Mouse (Mus musculus) kidney, postnatal 10 days (tissue): Measurements from ENCODE around the gene Cinp.

Experiments used
- DNase-seq: peaks from one replicate; pipeline ENCODE4 v3.0.0; 2021; ENCODE audit warnings: mixed read lengths

Gene Cinp

DNA sequence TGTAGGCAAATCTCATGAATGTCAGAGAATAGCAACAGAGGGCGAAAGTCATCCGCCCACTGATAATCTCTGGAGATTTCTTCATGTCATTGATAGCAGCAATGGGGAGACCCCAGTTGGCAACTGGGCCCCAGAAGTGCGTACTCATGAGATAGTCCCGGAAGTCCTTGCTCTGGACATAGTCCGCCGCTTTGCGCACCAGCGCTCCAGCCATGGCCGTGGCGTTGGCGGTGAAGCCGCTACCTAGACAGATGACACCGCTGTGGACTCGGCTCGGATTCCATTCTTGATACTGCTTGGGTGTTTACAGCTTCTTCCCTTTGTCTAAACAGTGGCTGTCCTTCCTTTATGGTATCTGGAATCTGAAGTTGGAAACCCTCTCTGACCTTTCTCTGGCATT lies 30.3 kb downstream of the Cinp start:
- DNase-seq, result peak; percentile 35

DNA sequence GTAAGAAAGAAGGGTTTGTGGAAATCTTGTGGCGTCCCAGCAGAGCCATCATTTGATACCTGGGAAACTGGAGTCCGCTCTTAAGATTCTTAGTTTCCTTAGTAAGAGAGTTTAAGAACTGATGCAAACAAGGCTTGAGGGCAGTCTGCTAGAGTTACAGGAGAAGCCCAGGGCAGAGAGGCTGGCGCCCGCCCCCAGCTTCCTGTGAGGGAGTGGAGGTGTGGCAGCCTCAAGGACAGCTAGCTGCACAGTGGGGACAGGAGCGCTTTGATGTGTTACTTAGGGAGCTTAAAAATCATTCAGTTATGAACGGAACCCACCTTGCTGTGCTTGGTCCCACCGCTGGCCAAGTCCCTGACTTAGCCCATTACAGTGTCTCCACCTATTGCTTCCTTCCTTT lies 31.7 kb downstream of the Cinp start:
- DNase-seq, result no peak

- DNase-seq, result no peak
Observed at GRCm38 (mm10) chr12:110854786-110855737, 33.9 kb downstream of the Cinp start.

DNA sequence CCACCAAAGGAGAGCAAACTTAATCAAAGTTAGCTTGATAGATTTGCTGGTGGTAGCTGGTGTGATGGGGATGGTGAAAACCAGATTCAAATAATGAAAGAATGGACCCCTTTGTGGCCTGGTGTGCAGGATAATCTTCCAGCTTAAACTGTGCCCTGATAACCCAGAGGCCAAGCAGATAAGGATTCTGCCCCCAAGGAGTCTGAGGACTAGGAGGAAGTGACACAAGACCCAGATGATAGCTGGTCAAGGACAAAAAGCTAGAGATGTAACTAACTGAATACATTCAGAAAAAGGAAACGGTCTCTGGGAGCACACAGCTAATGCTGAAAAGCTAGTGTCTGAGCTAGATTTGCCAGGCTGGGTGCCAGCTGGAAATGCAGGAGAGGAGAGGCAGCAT lies 37.0 kb downstream of the Cinp start:
- DNase-seq, result no peak

- DNase-seq, result no peak
Observed at GRCm38 (mm10) chr12:110851414-110851813, 37.5 kb downstream of the Cinp start.

GRCm38 (mm10) chr12:110850929-110851256 lies 38.1 kb downstream of the Cinp start:
- DNase-seq, result no peak

GRCm38 (mm10) chr12:110850010-110850928 lies 38.7 kb downstream of the Cinp start, which contains the start of gene Zfp839:
Gene Zfp839, plus strand, starts transcription at chr12:110850253.
- DNase-seq, result peak; percentile 93

GRCm38 (mm10) chr12:110846191-110846765 lies 42.7 kb downstream of the Cinp start:
- DNase-seq, result no peak

GRCm38 (mm10) chr12:110845131-110845880 lies 43.6 kb downstream of the Cinp start:
- peak; percentile 94 for DNase-seq

- peak; percentile 52 for DNase-seq
Observed at GRCm38 (mm10) chr12:110844227-110845130, 44.5 kb downstream of the Cinp start.

DNA sequence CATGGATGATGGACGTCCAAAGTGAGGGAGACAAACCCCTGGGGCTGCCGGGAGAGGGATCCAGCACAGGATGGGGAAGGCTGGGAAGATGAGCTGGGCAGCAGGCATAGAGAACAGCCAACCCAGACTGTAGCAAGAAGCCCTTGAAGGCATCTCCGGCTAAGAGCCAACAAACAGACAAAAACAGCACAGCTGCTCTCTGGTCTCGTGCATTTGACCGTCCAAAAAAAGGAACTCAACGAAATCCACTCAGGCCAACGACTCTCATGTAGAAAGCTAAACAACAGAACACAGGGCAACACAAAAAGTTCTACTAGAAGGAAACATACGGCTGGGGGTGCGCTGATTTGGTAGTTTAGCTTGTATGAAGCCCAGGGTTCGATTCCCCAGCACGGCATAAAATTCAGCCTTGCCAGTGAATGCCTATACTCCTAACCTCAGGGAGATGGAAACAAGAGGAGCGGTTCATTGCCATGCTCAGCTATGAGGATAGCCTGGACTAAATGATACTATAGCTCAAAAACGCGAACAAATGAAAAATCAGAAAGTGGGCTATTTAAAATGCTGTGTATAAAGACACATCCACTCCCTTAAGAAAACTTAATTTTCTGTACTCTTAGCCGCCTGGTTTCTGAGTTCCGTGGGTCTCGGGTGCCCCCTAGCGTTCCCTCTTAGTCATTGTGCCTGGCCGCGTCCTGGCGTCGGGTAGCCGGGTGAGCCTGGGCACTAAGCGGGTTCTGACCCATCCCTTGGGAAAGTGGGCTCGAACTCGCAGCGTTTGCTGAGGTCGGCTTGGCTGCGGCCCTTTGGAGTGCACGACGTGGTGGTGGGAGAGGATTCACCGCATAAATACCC lies 45.5 kb downstream of the Cinp start:
- DNase-seq, result peak; percentile 91

GRCm38 (mm10) chr12:110841731-110842493 lies 47.0 kb downstream of the Cinp start:
- no peak for DNase-seq

DNA sequence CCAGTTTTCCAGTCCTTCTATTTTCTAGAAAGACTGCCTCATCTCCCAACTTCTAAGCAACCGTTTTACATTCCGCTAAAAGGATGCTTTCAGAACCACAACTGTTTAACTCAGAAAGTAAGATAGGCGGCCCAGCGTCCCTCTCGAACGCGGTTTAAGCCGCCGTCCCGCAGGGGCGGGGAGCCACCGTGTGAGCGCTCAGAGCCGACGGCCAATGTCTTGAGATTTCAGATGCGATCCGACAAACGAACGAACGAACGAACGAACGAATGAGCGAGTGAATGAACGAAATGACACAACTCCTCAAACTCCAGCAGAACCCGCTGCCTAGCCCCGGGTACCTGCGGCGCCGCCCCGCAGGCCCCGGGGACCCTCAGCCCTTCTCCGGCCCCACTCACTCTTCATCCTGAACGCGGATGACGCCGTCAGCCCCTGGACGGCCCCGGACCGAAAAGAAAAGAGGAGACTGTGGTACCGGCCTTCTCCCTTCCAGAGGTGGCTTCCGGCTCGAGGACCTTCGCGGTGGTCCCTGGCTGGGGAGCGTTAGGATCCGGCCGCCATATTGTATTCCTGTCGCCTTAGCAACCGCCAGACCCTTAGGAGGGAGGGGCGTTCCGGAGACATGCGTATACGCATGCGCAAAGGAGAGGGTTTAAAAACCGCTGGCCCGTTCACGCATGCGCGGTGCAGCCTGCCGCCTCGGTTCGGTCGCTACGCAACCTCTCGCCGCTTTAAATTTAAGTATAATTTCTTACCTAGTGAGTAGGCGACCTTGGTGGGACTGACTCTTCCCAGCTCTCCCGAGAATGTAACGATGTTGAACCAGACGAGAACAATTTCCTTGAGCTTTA lies 48.4 kb downstream of the Cinp start, which contains the start of gene Mok:
TSS of gene Mok (minus strand) at position 592 of the 851 bp plus-strand sequence.
- peak; percentile 96 for DNase-seq

DNA sequence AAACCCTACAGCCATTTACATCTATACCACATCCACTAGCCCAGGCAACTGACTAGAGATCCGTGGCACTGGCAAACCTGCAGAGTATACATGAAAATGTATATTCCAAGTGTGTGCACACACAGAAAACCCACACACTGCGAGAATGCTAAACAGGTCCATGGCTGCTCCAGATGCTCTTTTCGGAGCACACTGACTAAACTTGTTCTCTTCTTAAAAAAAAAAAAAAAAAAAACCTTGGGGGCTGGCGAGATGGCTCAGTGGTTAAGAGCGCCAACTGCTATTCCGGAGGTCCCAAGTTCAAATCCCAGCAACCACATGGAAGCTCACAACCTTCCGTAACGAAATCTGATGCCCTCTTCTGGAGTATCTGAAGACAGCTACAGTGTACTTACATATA lies 51.1 kb downstream of the Cinp start:
- no peak for DNase-seq

- peak; percentile 40 for DNase-seq
Observed at GRCm38 (mm10) chr12:110837192-110837841, 51.6 kb downstream of the Cinp start.

- DNase-seq, result peak; percentile 21
Observed at GRCm38 (mm10) chr12:110836729-110837128, 52.2 kb downstream of the Cinp start.

DNA sequence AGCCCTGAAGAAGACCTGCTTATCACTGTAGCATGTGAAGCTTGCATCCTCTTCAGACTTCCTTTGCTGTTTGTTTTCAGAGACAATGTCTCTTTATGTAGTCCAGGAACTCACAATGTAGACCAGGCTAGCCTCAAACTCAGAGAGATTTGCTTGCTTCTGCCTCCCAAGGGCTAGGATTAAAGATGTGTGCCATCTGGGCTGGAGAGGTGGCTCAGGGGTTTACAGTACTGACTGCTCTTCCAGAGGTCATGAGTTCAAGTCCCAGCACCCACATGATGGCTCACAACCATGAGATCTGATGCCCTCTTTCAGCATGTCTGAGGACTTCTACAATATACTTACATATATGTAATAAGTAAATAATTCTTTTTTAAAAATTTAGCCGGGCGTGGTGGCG lies 53.8 kb downstream of the Cinp start:
- DNase-seq, result no peak
